Mouse (Mus musculus) kidney, adult 2 months (tissue): Measurements from ENCODE around the gene Atf4.

Experiments
- CTCF ChIP-seq: fragments of 200-500 bp; conservative IDR thresholded peaks from 2 replicates; pipeline ENCODE4 v1.5.1; 2011; ENCODE audit warnings: low read depth, mild to moderate bottlenecking, control low read depth, low read length, moderate library complexity, mixed read lengths; ENCODE audit not compliant: insufficient read depth, insufficient read length
- POLR2A ChIP-seq: fragments of 200-500 bp; IDR thresholded peaks from one replicate; pipeline ENCODE4 v1.6.1; 2011; ENCODE audit warnings: low read depth, low read length, control low read depth

- TF ChIP-seq POLR2A (no peak), CTCF (no peak)
Measured at GRCm38 (mm10) chr15:80304188-80304587, 49.2 kb downstream of the Atf4 start.
